Comparison of ENCODE assay signal across 16 mouse cellular contexts in genomic region chr5:148094640-148095039, GRCm38 (mm10).
DNase-seq lines count a peak whose midpoint lies in the region; ATAC-seq lines count a peak whose summit lies in the region.
"Had no signal": no experiment of that assay in that cellular context is flagged by ENCODE, and none has a peak within 500 bp of the region (broad histone marks: within the 10 kb centered on the region; RNA-seq: fewer than 3 reads in every experiment).

No protein-coding gene starts in this region.

- peak; percentile 62 for ATAC-seq in frontal cortex, adult (ENCODE audit: low TSS enrichment)
- no peak for ATAC-seq in midbrain, embryonic 14.5 days (ENCODE audit: low FRiP score, low TSS enrichment)
- peak; percentile 52; the same call in 1 of the 2 replicates for ATAC-seq in hindbrain, embryonic 16.5 days
- ATAC-seq in monocyte, adult 5-6 weeks (replicated peaks; ENCODE audit: insufficient number of reproducible peaks, low FRiP score, low TSS enrichment, poor library complexity, severe bottlenecking), result no peak
- ATAC-seq: inflammation-experienced regulatory T-cells, adult 6 months had no signal

- H3K4me2 ChIP-seq in midbrain, embryonic 14.5 days (ENCODE audit: low read length), result no peak overlapping the region
- peak overlapping the region; percentile 12; the same call in 1 of the 2 replicates for H3K4me2 ChIP-seq in hindbrain, embryonic 16.5 days (ENCODE audit: low read length)
- H3K4me2 ChIP-seq: limb, embryonic 15.5 days had no signal

- no peak overlapping the region for H3K4me3 ChIP-seq in midbrain, embryonic 14.5 days (replicated peaks; ENCODE audit: low read depth, low read length)
- H3K4me3 ChIP-seq in midbrain, embryonic 10.5 days, result no peak overlapping the region
- H3K4me3 ChIP-seq in hindbrain, embryonic 16.5 days (ENCODE audit: low read length), result no peak overlapping the region
- H3K4me3 ChIP-seq: forebrain, embryonic 10.5 days; layer of hippocampus, adult 2 months; limb, embryonic 15.5 days had no signal

- H3K9ac ChIP-seq in midbrain, embryonic 14.5 days (replicated peaks; ENCODE audit: low read length), result no peak overlapping the region
- H3K9ac ChIP-seq in hindbrain, embryonic 16.5 days (ENCODE audit: low read depth, low read length), result no peak overlapping the region
- H3K9ac ChIP-seq: limb, embryonic 15.5 days had no signal

- no peak for DNase-seq in frontal cortex, postnatal 14 days (ENCODE audit: low spot score in 2 of 2)
- peak; percentile 43 for DNase-seq in midbrain, embryonic 14.5 days
- DNase-seq in midbrain, embryonic 10.5 days (ENCODE audit: low spot score), result no peak
- peak; percentile 57 for DNase-seq in retina, postnatal 1 day
- DNase-seq: adrenal gland, postnatal 10 days; lung, adult 18-20 months; right cerebral cortex, postnatal 4 days had no signal

- no peaks in the 10 kb centered on the region for H3K36me3 ChIP-seq in midbrain, embryonic 14.5 days (ENCODE audit: control insufficient read depth, insufficient read depth, low read length)
- no peaks in the 10 kb centered on the region for H3K36me3 ChIP-seq in midbrain, embryonic 10.5 days
- no peaks in the 10 kb centered on the region for H3K36me3 ChIP-seq in hindbrain, embryonic 16.5 days (ENCODE audit: control insufficient read depth, insufficient read depth, low read length)
- H3K36me3 ChIP-seq: forebrain, embryonic 10.5 days; G1E; limb, embryonic 15.5 days had no signal

- 49% methylated on average over 10 of the region's 10 CpGs for WGBS in midbrain, embryonic 14.5 days
- WGBS in midbrain, embryonic 10.5 days, result 71% methylated on average over 10 of the region's 10 CpGs
- 44% methylated on average over 10 of the region's 10 CpGs for WGBS in hindbrain, embryonic 16.5 days

- no peaks in the 10 kb centered on the region for H3K9me3 ChIP-seq in midbrain, embryonic 14.5 days (ENCODE audit: control insufficient read depth, low read length)
- no peaks in the 10 kb centered on the region for H3K9me3 ChIP-seq in midbrain, embryonic 10.5 days (replicated peaks)
- no peaks in the 10 kb centered on the region for H3K9me3 ChIP-seq in hindbrain, embryonic 16.5 days (ENCODE audit: control insufficient read depth, low read length)
- H3K9me3 ChIP-seq: forebrain, embryonic 10.5 days; limb, embryonic 15.5 days had no signal

- 0 out of 2 replicates have a peak overlapping the region, but pooled peaks have one; percentile 22 for H3K27ac ChIP-seq in midbrain, embryonic 14.5 days (replicated peaks; ENCODE audit: low read depth, low read length)
- H3K27ac ChIP-seq in midbrain, embryonic 10.5 days (replicated peaks), result no peak overlapping the region
- 0 out of 2 replicates have a peak overlapping the region, but pooled peaks have one; percentile 34 for H3K27ac ChIP-seq in hindbrain, embryonic 16.5 days (ENCODE audit: low read depth, low read length)
- H3K27ac ChIP-seq: forebrain, embryonic 10.5 days; layer of hippocampus, adult 2 months; limb, embryonic 15.5 days; macrophage had no signal

- H3K4me1 ChIP-seq in midbrain, embryonic 14.5 days (ENCODE audit: control insufficient read depth, insufficient read depth, low read length), result no peaks in the 10 kb centered on the region
- no peaks in the 10 kb centered on the region for H3K4me1 ChIP-seq in midbrain, embryonic 10.5 days
- no peaks in the 10 kb centered on the region; the same call in 1 of the 2 replicates for H3K4me1 ChIP-seq in hindbrain, embryonic 16.5 days (ENCODE audit: control insufficient read depth, insufficient read depth, low read depth, low read length)
- H3K4me1 ChIP-seq: forebrain, embryonic 10.5 days; limb, embryonic 15.5 days had no signal

- H3K27me3 ChIP-seq in midbrain, embryonic 14.5 days (ENCODE audit: control insufficient read depth, insufficient read depth, low read length), result no peaks in the 10 kb centered on the region
- H3K27me3 ChIP-seq in midbrain, embryonic 10.5 days (ENCODE audit: low read depth, poor library complexity, severe bottlenecking), result no peaks in the 10 kb centered on the region
- no peaks in the 10 kb centered on the region for H3K27me3 ChIP-seq in hindbrain, embryonic 16.5 days (replicated peaks; ENCODE audit: control insufficient read depth, insufficient read depth, low read length)
- H3K27me3 ChIP-seq: limb, embryonic 15.5 days had no signal

Comparison
In these comparisons a context has a peak if more than half of its experiments do, and no peak if none do; other contexts are left out.
1. DNase-seq: peak in midbrain, embryonic 14.5 days (single experiment) and retina, postnatal 1 day (single experiment); none in frontal cortex, postnatal 14 days (0 of 2) and midbrain, embryonic 10.5 days (single experiment).
2. ATAC-seq: peak in frontal cortex, adult (single experiment) and hindbrain, embryonic 16.5 days (single experiment); none in midbrain, embryonic 14.5 days (single experiment) and monocyte, adult 5-6 weeks (single experiment).